Mouse (Mus musculus): Measurements from ENCODE around the gene Tnrc6b. TPM values are rescaled to one million over a fixed set of nuclear protein-coding genes. Genes with fewer than 3 reads are reported as not detected.
"Not testable (repeated sequence)": the region's sequence is repeated elsewhere in the genome, so short reads cannot be mapped to it uniquely, and the experiment has no call there.

Gene Tnrc6b
- polyA plus RNA-seq, 1 experiment from 2014 or later, result 15.4 TPM

GRCm38 (mm10) chr15:80729477-80729876, 18.4 kb downstream of the Tnrc6b start:
- peaks cover 0 to 12% of the 10 kb centered on the region in 2 experiments; a peak in 2 of 4 replicates for H3K4me1 ChIP-seq (ENCODE audit: control insufficient read depth in 2 of 2, insufficient read depth in 2 of 2, low read length in 2 of 2)
- ATAC-seq (ENCODE audit: insufficient number of reproducible peaks, insufficient read depth, low FRiP score, low read depth), result no peak
- no peak overlapping the region for H3K4me2 ChIP-seq (ENCODE audit: low read length)
- H3K9me3 ChIP-seq (ENCODE audit: control insufficient read depth, low read length), result no peaks in the 10 kb centered on the region
- H3K4me3 ChIP-seq (ENCODE audit: control insufficient read depth in 1 of 2, insufficient read depth in 1 of 2, low read depth in 1 of 2, low read length in 2 of 2), result no peak overlapping the region
- no peaks in the 10 kb centered on the region for H3K27me3 ChIP-seq (ENCODE audit: control insufficient read depth, insufficient read depth, low read length)
- 54% methylated on average over 2 of the region's 2 CpGs for WGBS
- no peak overlapping the region for H3K27ac ChIP-seq (replicated peaks in 1 of 2; ENCODE audit: control insufficient read depth in 1 of 2, insufficient read depth in 1 of 2, low read depth in 2 of 2, low read length in 2 of 2)
- no peaks in the 10 kb centered on the region for H3K36me3 ChIP-seq (ENCODE audit: control insufficient read depth, insufficient read depth, low read length)
- H3K9ac ChIP-seq (ENCODE audit: low read length), result no peak overlapping the region

DNA sequence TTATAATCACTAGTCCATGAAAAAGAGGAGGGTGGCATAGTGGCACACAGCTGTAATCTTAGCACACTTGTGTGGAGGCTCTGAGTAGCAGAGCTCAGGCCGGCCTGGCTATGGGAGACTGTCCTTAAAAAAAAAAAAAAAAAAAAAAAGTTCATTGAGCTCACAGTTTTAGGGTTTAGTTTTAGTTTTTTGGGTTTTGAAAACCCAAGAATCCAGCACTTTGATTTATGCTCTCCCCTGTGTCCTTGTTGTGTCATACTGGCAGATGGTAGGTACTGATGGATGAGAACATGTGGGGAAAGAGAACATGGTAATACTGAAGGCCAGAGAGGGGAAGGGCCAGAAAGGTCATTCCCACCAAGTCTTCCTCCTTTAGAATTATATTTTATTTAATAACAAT, 19.9 kb downstream of the Tnrc6b start:
- WGBS, result 91% methylated on average over 1 of the region's 1 CpGs
- H3K27ac ChIP-seq (replicated peaks in 1 of 2; ENCODE audit: control insufficient read depth in 1 of 2, insufficient read depth in 1 of 2, low read depth in 2 of 2, low read length in 2 of 2), result no peak overlapping the region
- H3K4me1 ChIP-seq (ENCODE audit: control insufficient read depth in 2 of 2, insufficient read depth in 2 of 2, low read length in 2 of 2), result peaks cover 0 to 12% of the 10 kb centered on the region in 2 experiments; a peak in 2 of 4 replicates
- H3K9me3 ChIP-seq (ENCODE audit: control insufficient read depth, low read length), result no peaks in the 10 kb centered on the region
- H3K27me3 ChIP-seq (ENCODE audit: control insufficient read depth, insufficient read depth, low read length), result no peaks in the 10 kb centered on the region
- ATAC-seq (ENCODE audit: insufficient number of reproducible peaks, insufficient read depth, low FRiP score, low read depth), result no peak
- H3K36me3 ChIP-seq (ENCODE audit: control insufficient read depth, insufficient read depth, low read length), result no peaks in the 10 kb centered on the region
- no peak overlapping the region for H3K9ac ChIP-seq (ENCODE audit: low read length)
- H3K4me3 ChIP-seq (ENCODE audit: control insufficient read depth in 1 of 2, insufficient read depth in 1 of 2, low read depth in 1 of 2, low read length in 2 of 2), result no peak overlapping the region
- no peak overlapping the region for H3K4me2 ChIP-seq (ENCODE audit: low read length)

- H3K9me3 ChIP-seq (ENCODE audit: control insufficient read depth, low read length), result no peaks in the 10 kb centered on the region
- H3K36me3 ChIP-seq (ENCODE audit: control insufficient read depth, insufficient read depth, low read length), result no peaks in the 10 kb centered on the region
- H3K9ac ChIP-seq (ENCODE audit: low read length), result no peak overlapping the region
- no peak overlapping the region for H3K4me3 ChIP-seq (ENCODE audit: control insufficient read depth in 1 of 2, insufficient read depth in 1 of 2, low read depth in 1 of 2, low read length in 2 of 2)
- no peak overlapping the region for H3K4me2 ChIP-seq (ENCODE audit: low read length)
- 67% methylated on average over 3 of the region's 3 CpGs for WGBS
- no peak for ATAC-seq (ENCODE audit: insufficient number of reproducible peaks, insufficient read depth, low FRiP score, low read depth)
- no peaks in the 10 kb centered on the region for H3K27me3 ChIP-seq (ENCODE audit: control insufficient read depth, insufficient read depth, low read length)
- no peak overlapping the region for H3K27ac ChIP-seq (replicated peaks in 1 of 2; ENCODE audit: control insufficient read depth in 1 of 2, insufficient read depth in 1 of 2, low read depth in 2 of 2, low read length in 2 of 2)
- H3K4me1 ChIP-seq (ENCODE audit: control insufficient read depth in 2 of 2, insufficient read depth in 2 of 2, low read length in 2 of 2), result peaks cover 0 to 12% of the 10 kb centered on the region in 2 experiments; a peak in 2 of 4 replicates
Observed at GRCm38 (mm10) chr15:80731511-80731910, 20.4 kb downstream of the Tnrc6b start.

- Histone ChIP-seq H3K4me3 (ENCODE audit: control insufficient read depth in 1 of 2, insufficient read depth in 1 of 2, low read depth in 1 of 2, low read length in 2 of 2) (no peak overlapping the region), H3K9ac (ENCODE audit: low read length) (no peak overlapping the region), H3K36me3 (ENCODE audit: control insufficient read depth, insufficient read depth, low read length) (no peaks in the 10 kb centered on the region), H3K27ac (replicated peaks in 1 of 2; ENCODE audit: control insufficient read depth in 1 of 2, insufficient read depth in 1 of 2, low read depth in 2 of 2, low read length in 2 of 2) (no peak overlapping the region), H3K4me2 (ENCODE audit: low read length) (no peak overlapping the region), H3K9me3 (ENCODE audit: control insufficient read depth, low read length) (no peaks in the 10 kb centered on the region), H3K27me3 (ENCODE audit: control insufficient read depth, insufficient read depth, low read length) (no peaks in the 10 kb centered on the region), H3K4me1 (ENCODE audit: control insufficient read depth in 2 of 2, insufficient read depth in 2 of 2, low read length in 2 of 2) (peaks cover 0 to 12% of the 10 kb centered on the region in 2 experiments; a peak in 2 of 4 replicates)
- 37% methylated on average over 4 of the region's 4 CpGs for WGBS
- no peak for ATAC-seq (ENCODE audit: insufficient number of reproducible peaks, insufficient read depth, low FRiP score, low read depth)
Observed at GRCm38 (mm10) chr15:80732266-80733030, 21.3 kb downstream of the Tnrc6b start.

- no peaks in the 10 kb centered on the region for H3K9me3 ChIP-seq (ENCODE audit: control insufficient read depth, low read length)
- H3K27ac ChIP-seq (replicated peaks in 1 of 2; ENCODE audit: control insufficient read depth in 1 of 2, insufficient read depth in 1 of 2, low read depth in 2 of 2, low read length in 2 of 2), result no peak overlapping the region
- H3K27me3 ChIP-seq (ENCODE audit: control insufficient read depth, insufficient read depth, low read length), result no peaks in the 10 kb centered on the region
- no peak for ATAC-seq (ENCODE audit: insufficient number of reproducible peaks, insufficient read depth, low FRiP score, low read depth)
- H3K4me2 ChIP-seq (ENCODE audit: low read length), result no peak overlapping the region
- peaks cover 0 to 12% of the 10 kb centered on the region in 2 experiments; a peak in 2 of 4 replicates for H3K4me1 ChIP-seq (ENCODE audit: control insufficient read depth in 2 of 2, insufficient read depth in 2 of 2, low read length in 2 of 2)
- WGBS, result 81% methylated on average over 3 of the region's 3 CpGs
- H3K4me3 ChIP-seq (ENCODE audit: control insufficient read depth in 1 of 2, insufficient read depth in 1 of 2, low read depth in 1 of 2, low read length in 2 of 2), result no peak overlapping the region
- no peak overlapping the region for H3K9ac ChIP-seq (ENCODE audit: low read length)
- H3K36me3 ChIP-seq (ENCODE audit: control insufficient read depth, insufficient read depth, low read length), result no peaks in the 10 kb centered on the region
Observed at GRCm38 (mm10) chr15:80735300-80735699, 24.2 kb downstream of the Tnrc6b start.

DNA sequence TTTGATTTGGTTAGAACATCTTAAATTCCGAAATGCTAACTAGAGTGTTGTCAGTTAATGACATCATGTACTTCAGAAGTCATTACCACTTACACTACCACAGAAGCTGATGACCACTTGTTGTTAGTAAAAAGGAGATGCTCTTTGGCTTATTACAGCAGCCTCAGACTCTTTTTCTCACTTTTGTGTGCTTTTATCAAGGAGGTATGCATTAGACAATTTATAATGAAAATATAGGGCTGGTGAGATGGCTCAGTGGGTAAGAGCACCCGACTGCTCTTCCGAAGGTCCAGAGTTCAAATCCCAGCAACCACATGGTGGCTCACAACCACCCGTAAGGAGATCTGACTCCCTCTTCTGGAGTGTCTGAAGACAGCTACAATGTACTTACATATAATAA, 24.6 kb downstream of the Tnrc6b start:
- H3K4me2 ChIP-seq (ENCODE audit: low read length); H3K27me3 ChIP-seq (ENCODE audit: control insufficient read depth, insufficient read depth, low read length): not testable (repeated sequence)

GRCm38 (mm10) chr15:80736553-80736952, 25.4 kb downstream of the Tnrc6b start:
- Histone ChIP-seq H3K4me1 (ENCODE audit: control insufficient read depth in 2 of 2, insufficient read depth in 2 of 2, low read length in 2 of 2) (peaks cover 0 to 11% of the 10 kb centered on the region in 2 experiments; a peak in 2 of 4 replicates), H3K27ac (replicated peaks in 1 of 2; ENCODE audit: control insufficient read depth in 1 of 2, insufficient read depth in 1 of 2, low read depth in 2 of 2, low read length in 2 of 2) (no peak overlapping the region), H3K36me3 (ENCODE audit: control insufficient read depth, insufficient read depth, low read length) (no peaks in the 10 kb centered on the region), H3K27me3 (ENCODE audit: control insufficient read depth, insufficient read depth, low read length) (no peaks in the 10 kb centered on the region), H3K4me2 (ENCODE audit: low read length) (no peak overlapping the region), H3K9ac (ENCODE audit: low read length) (no peak overlapping the region), H3K9me3 (ENCODE audit: control insufficient read depth, low read length) (no peaks in the 10 kb centered on the region), H3K4me3 (ENCODE audit: control insufficient read depth in 1 of 2, insufficient read depth in 1 of 2, low read depth in 1 of 2, low read length in 2 of 2) (no peak overlapping the region)
- WGBS, result 63% methylated on average over 1 of the region's 1 CpGs
- ATAC-seq (ENCODE audit: insufficient number of reproducible peaks, insufficient read depth, low FRiP score, low read depth), result no peak

More for the DNA sequence above, 24.6 kb downstream of the Tnrc6b start:
- not testable (repeated sequence) for H3K4me3 ChIP-seq (ENCODE audit: control insufficient read depth in 1 of 2, insufficient read depth in 1 of 2, low read depth in 1 of 2, low read length in 2 of 2); H3K36me3 ChIP-seq (ENCODE audit: control insufficient read depth, insufficient read depth, low read length); ATAC-seq (ENCODE audit: insufficient number of reproducible peaks, insufficient read depth, low FRiP score, low read depth); H3K27ac ChIP-seq (replicated peaks in 1 of 2; ENCODE audit: control insufficient read depth in 1 of 2, insufficient read depth in 1 of 2, low read depth in 2 of 2, low read length in 2 of 2); H3K9me3 ChIP-seq (ENCODE audit: control insufficient read depth, low read length); H3K9ac ChIP-seq (ENCODE audit: low read length)
- H3K4me1 ChIP-seq (ENCODE audit: control insufficient read depth in 2 of 2, insufficient read depth in 2 of 2, low read length in 2 of 2), result peaks cover 0 to 12% of the 10 kb centered on the region in 2 experiments; a peak in 2 of 4 replicates
- 89% methylated on average over 3 of the region's 4 CpGs for WGBS

Data from heart, embryonic 14.5 days (tissue).